Mouse (Mus musculus) layer of hippocampus, adult 11-12 months (tissue): ENCODE measurements at regions not wholly inside any gene's neighbourhood (a gene's known extent, or its start where the extent isn't known, plus 50 kb on each side); places are given as distances from the start of the nearest gene placed in this dataset.

ENCODE experiments used
- DNase-seq: peaks from one replicate; pipeline ENCODE4 v3.0.0; 2022; ENCODE audit warnings: low spot score

GRCm38 (mm10) chr15:62477779-62478178 is 1367.2 kb downstream of the Gsdmc2 start:
- no peak for DNase-seq

GRCm38 (mm10) chr15:62476452-62476851 is 1368.5 kb downstream of the Gsdmc2 start:
- DNase-seq = peak; percentile 31

GRCm38 (mm10) chr15:62470683-62471331 is 1374.2 kb downstream of the Gsdmc2 start:
- no peak for DNase-seq

- DNase-seq = no peak
These were observed 1376.9 kb downstream of the Gsdmc2 start for GRCm38 (mm10) chr15:62468076-62468475.

- DNase-seq = no peak
These were observed 1378.1 kb downstream of the Gsdmc2 start for GRCm38 (mm10) chr15:62466856-62467255.

GRCm38 (mm10) chr15:62465026-62465839 is 1379.7 kb downstream of the Gsdmc2 start:
- no peak for DNase-seq

GRCm38 (mm10) chr15:62462698-62463097 is 1382.3 kb downstream of the Gsdmc2 start:
- DNase-seq = peak; percentile 63

- DNase-seq = no peak
These were observed 1383.5 kb downstream of the Gsdmc2 start for GRCm38 (mm10) chr15:62461398-62462051.

- peak; percentile 12 for DNase-seq
These were observed 1384.3 kb downstream of the Gsdmc2 start for GRCm38 (mm10) chr15:62460724-62461123.

- DNase-seq = no peak
These were observed 1384.9 kb downstream of the Gsdmc2 start for GRCm38 (mm10) chr15:62460026-62460607.

GRCm38 (mm10) chr15:62457990-62458389 is 1387.0 kb downstream of the Gsdmc2 start:
- DNase-seq = no peak

- DNase-seq = no peak
These were observed 1387.8 kb downstream of the Gsdmc2 start for GRCm38 (mm10) chr15:62457051-62457664.

- no peak for DNase-seq
These were observed 1389.0 kb downstream of the Gsdmc2 start for GRCm38 (mm10) chr15:62456020-62456419.

GRCm38 (mm10) chr15:62448116-62448515 is 1396.9 kb downstream of the Gsdmc2 start:
- DNase-seq = no peak

GRCm38 (mm10) chr15:62439211-62439610 is 1405.8 kb downstream of the Gsdmc2 start:
- DNase-seq = no peak

GRCm38 (mm10) chr15:62436631-62437030 is 1408.3 kb downstream of the Gsdmc2 start:
- no peak for DNase-seq

GRCm38 (mm10) chr15:62435141-62435680 is 1409.8 kb downstream of the Gsdmc2 start:
- DNase-seq = no peak

GRCm38 (mm10) chr15:62432742-62433245 is 1412.2 kb downstream of the Gsdmc2 start:
- no peak for DNase-seq

- no peak for DNase-seq
These were observed 1413.8 kb downstream of the Gsdmc2 start for GRCm38 (mm10) chr15:62431150-62431678.

GRCm38 (mm10) chr15:62422995-62423394 is 1422.0 kb downstream of the Gsdmc2 start:
- DNase-seq = no peak
